Mouse (Mus musculus) embryonic facial prominence, embryonic 11.5 days (tissue): ENCODE measurements around the gene Gcnt3. TPM values are rescaled to one million over a fixed set of nuclear protein-coding genes. Genes with fewer than 3 reads are reported as not detected.

Experiments used
- ATAC-seq: fragments of 200-750 bp; cut with Nextera tagmentation; replicated peaks from 2 replicates; pipeline ENCODE4 v1.8.0; 2017; ENCODE audit warnings: low read depth; ENCODE audit not compliant: insufficient number of reproducible peaks, low FRiP score, low TSS enrichment
- DNase-seq: peaks from one replicate; pipeline ENCODE4 v3.0.0-alpha.2; 2015; ENCODE audit warnings: low spot score
- H3K27ac ChIP-seq: fragments of 300-500 bp; sonication (generic); replicated peaks from 2 replicates; pipeline ENCODE4 v1.5.1; 2014; ENCODE audit warnings: mild to moderate bottlenecking, low read depth, low read length, control low read depth
- H3K27me3 ChIP-seq: fragments of 300-500 bp; sonication (generic); 2 replicates; pipeline ENCODE4 v1.6.1; 2014; ENCODE audit warnings: mild to moderate bottlenecking, low read length, moderate library complexity, mixed read lengths; ENCODE audit not compliant: control insufficient read depth, insufficient read depth
- H3K36me3 ChIP-seq: fragments of 300-500 bp; sonication (generic); replicated peaks from 2 replicates; pipeline ENCODE4 v1.6.1; 2014; ENCODE audit warnings: low read depth, mild to moderate bottlenecking, low read length, moderate library complexity, mixed read lengths; ENCODE audit not compliant: control insufficient read depth, insufficient read depth
- H3K4me1 ChIP-seq: fragments of 300-500 bp; sonication (generic); 2 replicates; pipeline ENCODE4 v1.6.1; 2014; ENCODE audit warnings: low read length, mixed read lengths; ENCODE audit not compliant: control insufficient read depth, insufficient read depth
- H3K4me2 ChIP-seq: fragments of 300-500 bp; sonication (generic); 2 replicates; pipeline ENCODE4 v1.6.1; 2014; ENCODE audit warnings: low read depth, mild to moderate bottlenecking, control low read depth, low read length, moderate library complexity
- H3K4me3 ChIP-seq: fragments of 300-500 bp; sonication (generic); 2 replicates; pipeline ENCODE4 v1.5.1; 2014; ENCODE audit warnings: low read depth, low read length, control low read depth
- H3K9ac ChIP-seq: fragments of 300-500 bp; sonication (generic); replicated peaks from 2 replicates; pipeline ENCODE4 v1.6.1; 2014; ENCODE audit warnings: mild to moderate bottlenecking, control low read depth, low read length
- H3K9me3 ChIP-seq: fragments of 300-500 bp; sonication (generic); replicated peaks from 2 replicates; pipeline ENCODE4 v1.6.1; 2016; ENCODE audit warnings: mild to moderate bottlenecking, low read length, inconsistent platforms, mixed read lengths; ENCODE audit not compliant: control insufficient read depth
- WGBS: fragments of 180-500 bp; shearing (Covaris S2); extraction: QIAGEN DNeasy Blood & Tissue Kit; methylation state at CpG from one replicate; pipeline ENCODE4 v1.1.7; 2014; 5-methylcytosine and 5-hydroxymethylcytosine counted together
- polyA plus RNA-seq: library from polyadenylated mRNA; unstranded; fragments of >200 nt; fragmentation: Nextera tagmentation; extraction: Ambion mirVana; gene quantifications from 2 replicates; pipeline ENCODE4 v1.2.1, GENCODE M21; 2014

Gene Gcnt3
- polyA plus RNA-seq, 1 experiment from 2014 or later = not detected

DNA sequence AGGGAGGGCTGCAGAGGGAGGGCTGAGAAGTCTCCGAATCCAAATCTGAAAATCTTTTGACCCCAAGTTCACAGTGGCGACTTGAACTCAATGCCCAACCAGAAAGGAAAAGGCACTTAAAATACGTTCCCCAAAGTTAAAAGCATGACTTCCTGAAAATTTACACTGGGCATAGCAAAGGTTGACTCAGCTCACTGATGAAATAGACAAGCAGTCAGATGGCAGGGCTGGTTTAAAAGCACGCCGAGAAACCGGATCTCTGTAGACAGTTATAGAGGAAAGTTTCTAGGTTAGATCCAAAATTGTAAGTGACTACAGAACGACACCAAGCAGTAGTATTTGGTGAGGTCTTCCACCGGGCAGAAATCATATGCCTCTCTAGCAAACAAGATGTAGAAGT is 12.0 kb upstream of the Gcnt3 start:
- H3K9me3 ChIP-seq = no peaks in the 10 kb centered on the region
- WGBS = 34% methylated on average over 8 of the region's 8 CpGs
- H3K4me1 ChIP-seq = no peaks in the 10 kb centered on the region
- H3K27me3 ChIP-seq = no peaks in the 10 kb centered on the region
- H3K9ac ChIP-seq = no peak overlapping the region
- DNase-seq (peak; percentile 31), ATAC-seq (no peak)
- H3K4me2 ChIP-seq = no peak overlapping the region
- no peak overlapping the region for H3K27ac ChIP-seq
- H3K36me3 ChIP-seq = no peaks in the 10 kb centered on the region
- H3K4me3 ChIP-seq = no peak overlapping the region

DNA sequence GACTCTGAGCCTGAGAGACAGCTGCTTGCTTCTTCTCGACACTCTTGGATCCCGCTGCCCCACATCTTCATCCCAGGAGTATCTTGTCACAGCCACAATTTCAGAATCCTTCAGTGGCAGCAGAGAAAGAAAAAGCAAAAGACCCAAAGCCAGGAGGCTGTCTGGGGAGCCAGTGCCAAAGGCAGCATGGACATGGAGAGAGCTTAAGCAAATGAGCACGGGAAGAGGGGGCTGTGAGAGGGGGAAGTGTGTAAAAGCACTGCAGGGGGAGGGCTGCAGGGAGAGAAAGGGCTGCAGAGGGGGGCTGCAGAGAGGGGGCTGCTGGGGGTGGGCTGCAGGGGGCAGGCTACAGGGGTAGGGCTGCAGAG is 11.5 kb upstream of the Gcnt3 start:
- DNase-seq = no peak
- Histone ChIP-seq H3K4me2 (no peak overlapping the region), H3K27me3 (no peaks in the 10 kb centered on the region), H3K9ac (no peak overlapping the region), H3K36me3 (no peaks in the 10 kb centered on the region), H3K4me1 (no peaks in the 10 kb centered on the region), H3K4me3 (no peak overlapping the region), H3K9me3 (no peaks in the 10 kb centered on the region), H3K27ac (no peak overlapping the region)
- ATAC-seq = no peak
- WGBS = 33% methylated on average over 3 of the region's 3 CpGs

DNA sequence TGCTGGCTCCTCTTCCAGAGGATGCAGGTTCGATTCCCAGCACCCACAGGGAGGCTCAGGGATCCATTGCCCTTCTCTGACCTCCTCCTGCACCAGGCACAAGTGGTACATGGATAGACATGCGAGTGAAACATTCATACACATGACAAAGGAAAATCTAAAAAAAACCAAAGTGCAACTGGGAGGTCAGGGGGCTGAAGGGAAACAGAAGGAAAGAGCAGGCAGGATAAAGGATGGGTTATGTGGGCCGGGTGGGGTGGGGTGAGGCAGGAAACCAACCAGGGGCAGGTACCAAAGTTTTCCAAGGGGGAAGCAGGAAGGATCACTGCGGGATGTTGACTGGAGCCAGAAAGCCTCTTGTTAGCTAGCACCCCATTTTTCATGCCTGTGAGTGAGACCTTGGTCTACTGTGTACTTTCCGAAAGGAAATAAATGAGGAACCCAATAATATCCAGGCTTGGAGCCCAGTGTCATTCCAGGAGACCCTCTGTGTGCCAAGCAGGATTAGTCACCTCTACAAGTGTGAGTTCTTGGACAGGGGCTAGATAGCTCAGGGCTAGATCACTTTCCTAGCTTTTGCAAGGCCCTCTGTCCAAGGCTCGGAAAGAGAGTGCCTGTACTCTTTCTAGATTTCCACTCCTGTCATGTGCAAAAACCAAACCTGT is 11.0 kb upstream of the Gcnt3 start:
- Histone ChIP-seq H3K4me3 (no peak overlapping the region), H3K36me3 (no peaks in the 10 kb centered on the region), H3K27ac (0 out of 2 replicates have a peak overlapping the region, but pooled peaks have one; percentile 28), H3K4me2 (no peak overlapping the region), H3K9ac (no peak overlapping the region), H3K4me1 (no peaks in the 10 kb centered on the region), H3K9me3 (no peaks in the 10 kb centered on the region), H3K27me3 (no peaks in the 10 kb centered on the region)
- no peak for ATAC-seq
- 54% methylated on average over 6 of the region's 6 CpGs for WGBS
- DNase-seq = no peak

DNA sequence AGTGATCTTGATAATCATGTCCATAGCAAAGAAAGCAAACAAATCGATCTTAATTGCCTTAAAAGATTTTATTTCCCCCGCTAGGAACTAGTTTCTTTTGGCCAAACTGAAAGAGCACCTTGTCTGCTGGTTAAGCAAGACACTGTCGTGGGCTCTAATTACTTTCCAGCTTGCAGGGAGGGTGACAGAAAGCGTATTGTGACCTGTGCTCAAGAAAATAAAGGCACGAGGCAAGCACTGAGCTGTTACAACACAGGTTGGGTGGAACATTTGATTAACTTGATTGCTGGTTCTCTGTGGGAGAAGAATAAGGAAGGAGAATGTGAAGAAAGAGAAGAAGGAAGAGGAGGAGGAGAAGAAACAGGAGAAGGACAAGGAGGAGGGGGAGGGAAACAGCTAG is 10.4 kb upstream of the Gcnt3 start:
- H3K27ac ChIP-seq = 0 out of 2 replicates have a peak overlapping the region, but pooled peaks have one; percentile 28
- no peaks in the 10 kb centered on the region for H3K9me3 ChIP-seq
- 27% methylated on average over 5 of the region's 5 CpGs for WGBS

DNA sequence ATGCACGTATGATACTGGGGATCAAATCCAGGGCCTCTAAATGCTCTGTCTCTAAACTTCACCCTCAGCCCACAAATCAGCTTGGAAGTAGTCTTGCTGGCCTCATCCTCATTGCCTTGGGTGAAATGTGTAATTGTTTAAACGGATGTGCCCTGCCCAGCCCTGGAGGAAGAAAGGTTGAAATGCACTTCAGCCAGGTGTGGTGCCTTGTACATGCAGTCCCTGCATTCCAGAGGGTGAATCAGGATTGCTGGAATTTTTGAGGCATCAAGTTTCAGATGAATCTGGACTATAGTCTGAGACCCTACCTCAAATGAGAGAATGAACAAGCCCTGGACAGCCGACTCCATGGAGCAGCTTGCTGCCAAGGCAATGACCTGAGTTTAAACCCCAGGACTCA is 10.0 kb upstream of the Gcnt3 start:
- WGBS = 43% methylated on average over 3 of the region's 3 CpGs
- Histone ChIP-seq H3K36me3 (no peaks in the 10 kb centered on the region), H3K27ac (no peak overlapping the region), H3K4me3 (no peak overlapping the region), H3K27me3 (no peaks in the 10 kb centered on the region), H3K4me2 (no peak overlapping the region), H3K9ac (no peak overlapping the region), H3K4me1 (no peaks in the 10 kb centered on the region), H3K9me3 (no peaks in the 10 kb centered on the region)
- DNase-seq (peak; percentile 43), ATAC-seq (no peak)

More for the DNA sequence above, 10.4 kb upstream of the Gcnt3 start:
- Histone ChIP-seq H3K4me2 (no peak overlapping the region), H3K9ac (no peak overlapping the region), H3K27me3 (no peaks in the 10 kb centered on the region), H3K4me1 (no peaks in the 10 kb centered on the region), H3K4me3 (no peak overlapping the region), H3K36me3 (no peaks in the 10 kb centered on the region)
- no peak for ATAC-seq
- DNase-seq = no peak

DNA sequence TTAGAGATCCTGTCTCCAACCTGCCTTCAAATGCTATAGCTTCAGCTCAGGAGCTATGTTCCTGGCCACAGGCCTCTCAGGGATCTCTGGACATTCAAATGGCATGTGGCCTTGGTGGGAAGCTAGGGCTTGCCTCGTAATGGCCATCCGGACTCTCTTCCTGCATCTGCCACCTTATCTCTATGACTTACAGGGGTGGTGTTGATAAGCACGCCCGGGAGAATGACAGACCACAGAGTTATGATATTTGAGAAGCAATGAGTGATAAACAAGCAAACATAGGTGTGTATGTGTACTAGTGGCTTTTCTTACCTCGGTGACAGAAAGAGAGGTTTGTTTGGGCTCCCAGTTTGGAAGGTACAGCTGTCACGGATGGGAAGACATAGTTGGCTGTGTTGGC is 8.4 kb upstream of the Gcnt3 start:
- Histone ChIP-seq H3K36me3 (no peaks in the 10 kb centered on the region), H3K9ac (no peak overlapping the region), H3K4me2 (no peak overlapping the region), H3K9me3 (no peaks in the 10 kb centered on the region), H3K4me1 (no peaks in the 10 kb centered on the region), H3K27me3 (no peaks in the 10 kb centered on the region), H3K4me3 (no peak overlapping the region), H3K27ac (no peak overlapping the region)
- no peak for DNase-seq
- 84% methylated on average over 6 of the region's 6 CpGs for WGBS
- no peak for ATAC-seq

DNA sequence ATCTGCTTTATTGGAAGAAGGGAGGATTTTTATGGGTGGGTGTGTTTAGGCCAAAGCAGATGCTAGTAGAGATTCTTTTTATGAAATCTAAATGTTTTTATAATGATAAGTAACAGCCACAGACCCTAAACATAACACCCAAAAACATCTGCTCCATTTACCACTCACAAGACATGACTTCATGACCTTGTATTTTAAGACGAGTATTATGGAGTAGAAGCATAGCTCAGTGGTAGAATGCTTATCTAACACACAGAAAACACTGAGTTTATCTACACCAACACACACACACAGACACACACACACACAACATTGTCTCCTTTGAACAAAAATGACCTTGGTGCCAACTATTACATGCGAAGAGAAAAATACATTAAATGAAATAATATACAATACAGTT is 7.0 kb upstream of the Gcnt3 start:
- Histone ChIP-seq H3K27me3 (no peaks in the 10 kb centered on the region), H3K27ac (no peak overlapping the region), H3K4me3 (no peak overlapping the region), H3K4me2 (no peak overlapping the region), H3K9ac (no peak overlapping the region), H3K9me3 (no peaks in the 10 kb centered on the region), H3K36me3 (no peaks in the 10 kb centered on the region), H3K4me1 (no peaks in the 10 kb centered on the region)
- ATAC-seq (no peak), DNase-seq (no peak)
- 74% methylated on average over 2 of the region's 2 CpGs for WGBS

DNA sequence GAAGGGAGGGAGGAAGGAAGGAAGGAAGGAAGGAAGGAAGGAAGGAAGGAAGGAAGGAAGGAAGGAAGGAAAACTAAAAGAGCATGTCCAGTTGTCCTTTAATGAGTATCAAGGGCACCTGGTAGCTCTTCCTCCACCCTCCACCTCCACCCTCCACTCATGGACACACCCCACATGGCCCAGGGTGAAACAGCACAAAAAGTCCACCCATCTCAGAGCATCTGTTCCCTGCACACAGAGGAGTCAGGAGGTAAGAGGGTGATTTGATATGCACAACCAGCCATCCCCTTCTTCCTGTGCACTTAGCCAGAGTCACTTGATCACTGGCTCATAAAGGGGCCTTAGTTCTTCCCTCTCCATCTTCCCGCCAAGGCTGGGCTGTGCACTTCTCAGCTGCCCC is 5.0 kb upstream of the Gcnt3 start:
- ATAC-seq = no peak
- Histone ChIP-seq H3K4me1 (no peaks in the 10 kb centered on the region), H3K27me3 (no peaks in the 10 kb centered on the region), H3K4me3 (no peak overlapping the region), H3K36me3 (no peaks in the 10 kb centered on the region), H3K27ac (no peak overlapping the region), H3K4me2 (no peak overlapping the region), H3K9me3 (no peaks in the 10 kb centered on the region), H3K9ac (no peak overlapping the region)
- 53% methylated on average over 1 of the region's 1 CpGs for WGBS
- DNase-seq = no peak
